Mouse (Mus musculus) layer of hippocampus, adult 2 months (tissue): Measurements from ENCODE around the gene Fabp3. TPM values are rescaled to one million over a fixed set of nuclear protein-coding genes. Genes with fewer than 3 reads are reported as not detected.

ENCODE experiments used
- DNase-seq, 2 experiments: peaks; one replicate each; pipeline ENCODE4 v3.0.0; 2022; ENCODE audit warnings: low spot score in 2 of 2
- H3K27ac ChIP-seq: fragments of 200-600 bp; 2 replicates; pipeline ENCODE4 v1.8.1; 2022
- H3K4me3 ChIP-seq: fragments of 200-600 bp; 2 replicates; pipeline ENCODE4 v1.8.1; 2022; ENCODE audit warnings: mild to moderate bottlenecking
- CTCF ChIP-seq: fragments of 200-600 bp; conservative IDR thresholded peaks from 2 replicates; pipeline ENCODE4 v1.8.1; 2022; ENCODE audit warnings: antibody characterized with exemption, mild to moderate bottlenecking, moderate library complexity
- total RNA-seq, 2 experiments: library from RNA; stranded (reverse); gene quantifications; 2 replicates each; pipeline ENCODE4 v1.2.3; 2021

Fabp3 gene
- total RNA-seq, 2 experiments from 2014 or later, result 88.5 to 92.2 TPM

GRCm38 (mm10) chr4:130319564-130319963 lies 11.2 kb downstream of the Fabp3 start:
- DNase-seq, result no peak
- peak; percentile 31 for TF ChIP-seq CTCF
- Histone ChIP-seq H3K4me3 (no peak overlapping the region), H3K27ac (no peak overlapping the region)

- no peak for DNase-seq
- TF ChIP-seq CTCF, result no peak
- H3K27ac ChIP-seq, result no peak overlapping the region
Observed at GRCm38 (mm10) chr4:130321640-130322039, 13.2 kb downstream of the Fabp3 start.

GRCm38 (mm10) chr4:130322567-130322966 lies 14.2 kb downstream of the Fabp3 start:
- Histone ChIP-seq H3K4me3 (no peak overlapping the region), H3K27ac (no peak overlapping the region)
- no peak for TF ChIP-seq CTCF
- DNase-seq, result no peak

More at GRCm38 (mm10) chr4:130321640-130322039, 13.2 kb downstream of the Fabp3 start:
- H3K4me3 ChIP-seq, result no peak overlapping the region

GRCm38 (mm10) chr4:130323165-130323564 lies 14.8 kb downstream of the Fabp3 start:
- TF ChIP-seq CTCF, result no peak
- DNase-seq, result no peak
- H3K4me3 ChIP-seq, result no peak overlapping the region
- 0 out of 2 replicates have a peak overlapping the region, but pooled peaks have one; percentile 64 for H3K27ac ChIP-seq

GRCm38 (mm10) chr4:130323607-130324006 lies 15.2 kb downstream of the Fabp3 start:
- Histone ChIP-seq H3K4me3 (no peak overlapping the region), H3K27ac (peak overlapping the region; percentile 64)
- TF ChIP-seq CTCF, result no peak
- DNase-seq, result no peak

GRCm38 (mm10) chr4:130325446-130325845 lies 17.1 kb downstream of the Fabp3 start:
- H3K27ac ChIP-seq, result no peak overlapping the region; the same call in 1 of the 2 replicates
- no peak overlapping the region for H3K4me3 ChIP-seq
- TF ChIP-seq CTCF, result no peak
- DNase-seq, result no peak

- DNase-seq, result no peak
- H3K27ac ChIP-seq, result peak overlapping the region; percentile 74
- no peak for TF ChIP-seq CTCF
- no peak overlapping the region for H3K4me3 ChIP-seq
Observed at GRCm38 (mm10) chr4:130327366-130327765, 19.0 kb downstream of the Fabp3 start.

- Histone ChIP-seq H3K27ac (no peak overlapping the region), H3K4me3 (no peak overlapping the region)
- no peak for DNase-seq
- TF ChIP-seq CTCF, result no peak
Observed at GRCm38 (mm10) chr4:130335867-130336266, 27.5 kb downstream of the Fabp3 start.

- no peak overlapping the region for H3K4me3 ChIP-seq
- TF ChIP-seq CTCF, result peak; percentile 94
- DNase-seq, result peak; percentile 55 to 70
- H3K27ac ChIP-seq, result no peak overlapping the region
Observed at GRCm38 (mm10) chr4:130341691-130342090, 33.3 kb downstream of the Fabp3 start.

GRCm38 (mm10) chr4:130349666-130350065 lies 41.3 kb downstream of the Fabp3 start:
- Histone ChIP-seq H3K27ac (no peak overlapping the region), H3K4me3 (no peak overlapping the region)
- peak; percentile 62 for TF ChIP-seq CTCF

GRCm38 (mm10) chr4:130350690-130351422 lies 42.5 kb downstream of the Fabp3 start:
- TF ChIP-seq CTCF, result 0 out of 2 replicates have a peak, but pooled peaks have one; percentile 7
- no peak for DNase-seq
- no peak overlapping the region for H3K27ac ChIP-seq
- no peak overlapping the region for H3K4me3 ChIP-seq

More at GRCm38 (mm10) chr4:130349666-130350065, 41.3 kb downstream of the Fabp3 start:
- DNase-seq, result no peak

GRCm38 (mm10) chr4:130352588-130352987 lies 44.2 kb downstream of the Fabp3 start:
- Histone ChIP-seq H3K27ac (no peak overlapping the region), H3K4me3 (no peak overlapping the region)
- no peak for DNase-seq
- no peak for TF ChIP-seq CTCF

- no peak for TF ChIP-seq CTCF
- Histone ChIP-seq H3K4me3 (no peak overlapping the region), H3K27ac (no peak overlapping the region)
Observed at GRCm38 (mm10) chr4:130357946-130358345, 49.6 kb downstream of the Fabp3 start.

More at GRCm38 (mm10) chr4:130357946-130358345, 49.6 kb downstream of the Fabp3 start:
- no peak for DNase-seq
